Mouse (Mus musculus) ES-E14 (cell line): ENCODE data around the gene Fbxw2.

Experiments used
- CHD2 ChIP-seq: IDR thresholded peaks from 2 replicates; pipeline ENCODE4 v1.6.1; 2014; ENCODE audit warnings: mild to moderate bottlenecking, low read depth, low read length, inconsistent platforms
- HCFC1 ChIP-seq: IDR thresholded peaks from 2 replicates; pipeline ENCODE4 v1.6.1; 2012; ENCODE audit warnings: low read length, inconsistent platforms, borderline replicate concordance; ENCODE audit not compliant: insufficient read depth
- ZC3H11A ChIP-seq: IDR thresholded peaks from 2 replicates; pipeline ENCODE4 v1.6.1; 2012; ENCODE audit warnings: low read depth, mild to moderate bottlenecking, inconsistent platforms, low read length, borderline replicate concordance
- ZNF384 ChIP-seq: IDR thresholded peaks from 2 replicates; pipeline ENCODE4 v1.6.1; 2012; ENCODE audit warnings: low read depth, low read length, inconsistent platforms

DNA sequence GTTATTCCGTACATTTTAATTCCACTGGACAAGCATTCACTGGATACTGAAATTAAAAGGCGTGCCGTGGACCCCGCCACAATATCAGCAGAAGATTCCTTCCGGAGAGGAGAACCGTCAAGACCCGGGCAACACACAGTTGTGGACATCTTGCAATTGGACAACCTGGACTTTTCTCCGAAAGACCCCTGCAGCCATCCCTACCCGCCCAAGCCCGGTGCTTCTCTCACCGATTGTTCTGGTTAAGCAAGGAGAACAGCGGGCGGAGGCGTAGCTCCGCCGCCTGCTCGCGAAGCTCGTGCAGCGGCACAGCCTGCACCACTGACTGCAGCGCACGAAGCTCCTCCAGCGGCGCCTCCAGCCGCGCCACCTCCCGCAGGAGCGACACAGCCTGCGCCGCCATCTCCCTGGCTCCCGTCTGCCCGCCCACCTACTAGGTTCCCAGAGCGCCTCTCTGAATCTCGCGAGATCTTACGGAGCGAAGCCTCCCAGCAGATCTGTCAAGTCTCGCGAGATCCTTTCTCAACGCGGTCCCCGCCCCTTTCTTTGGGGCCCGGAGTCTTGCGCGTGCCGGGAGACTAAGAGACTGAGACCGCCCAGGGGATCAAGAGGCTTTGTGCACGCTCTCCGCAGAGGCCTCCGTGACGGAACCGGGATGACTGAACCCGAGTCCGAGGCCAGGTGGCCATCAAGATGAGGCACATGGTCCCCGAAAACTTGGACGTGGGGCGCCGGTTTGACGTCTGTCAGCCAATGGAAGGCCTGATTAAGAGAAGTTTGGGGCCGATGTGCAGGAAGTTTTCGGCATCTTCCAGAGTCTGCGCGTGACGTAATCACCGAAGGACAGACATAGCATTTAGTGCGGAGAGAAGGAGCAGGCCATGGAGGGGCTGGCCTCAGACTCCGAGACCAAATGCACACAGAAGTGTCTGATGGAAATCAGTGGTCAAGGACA is 44.7 kb upstream of the Fbxw2 start:
- TF ChIP-seq HCFC1 (peak; percentile 71), CHD2 (peak; percentile 100), ZC3H11A (no peak), ZNF384 (no peak)
